Mouse (Mus musculus): ENCODE measurements at regions not wholly inside any gene's neighbourhood (a gene's known extent, or its start where the extent isn't known, plus 50 kb on each side); places are given as distances from the start of the nearest gene placed in this dataset.

- 83% methylated on average over 9 of the region's 9 CpGs for WGBS
- ATAC-seq (ENCODE audit: insufficient number of reproducible peaks, insufficient read depth, low FRiP score, low TSS enrichment) = no peak
- Histone ChIP-seq H3K4me1 (no peaks in the 10 kb centered on the region; the same call in 1 of the 2 replicates), H3K27me3 (no peaks in the 10 kb centered on the region), H3K4me2 (replicated peaks) (no peak overlapping the region), H3K9me3 (no peaks in the 10 kb centered on the region), H3K27ac (no peak overlapping the region), H3K36me3 (no peaks in the 10 kb centered on the region), H3K4me3 (no peak overlapping the region), H3K9ac (no peak overlapping the region)
These were observed 67.8 kb downstream of the Nkx6-1 start for GRCm38 (mm10) chr5:101596996-101597395.

- Histone ChIP-seq H3K27me3 (no peaks in the 10 kb centered on the region), H3K36me3 (no peaks in the 10 kb centered on the region), H3K9me3 (no peaks in the 10 kb centered on the region), H3K9ac (no peak overlapping the region), H3K4me1 (no peaks in the 10 kb centered on the region; the same call in 1 of the 2 replicates), H3K27ac (no peak overlapping the region), H3K4me2 (replicated peaks) (no peak overlapping the region), H3K4me3 (no peak overlapping the region)
- WGBS = 65% methylated on average over 5 of the region's 5 CpGs
- no peak for ATAC-seq (ENCODE audit: insufficient number of reproducible peaks, insufficient read depth, low FRiP score, low TSS enrichment)
These were observed 73.6 kb downstream of the Nkx6-1 start for GRCm38 (mm10) chr5:101591236-101591635.

GRCm38 (mm10) chr5:101590341-101591124 is 74.3 kb downstream of the Nkx6-1 start:
- H3K27me3 ChIP-seq = no peaks in the 10 kb centered on the region
- H3K4me1 ChIP-seq = no peaks in the 10 kb centered on the region; the same call in 1 of the 2 replicates
- WGBS = 66% methylated on average over 12 of the region's 13 CpGs
- no peak overlapping the region for H3K9ac ChIP-seq
- no peak overlapping the region for H3K4me3 ChIP-seq
- H3K27ac ChIP-seq = no peak overlapping the region
- no peak overlapping the region for H3K4me2 ChIP-seq (replicated peaks)
- ATAC-seq (ENCODE audit: insufficient number of reproducible peaks, insufficient read depth, low FRiP score, low TSS enrichment) = no peak
- H3K9me3 ChIP-seq = no peaks in the 10 kb centered on the region
- H3K36me3 ChIP-seq = no peaks in the 10 kb centered on the region

- Histone ChIP-seq H3K4me1 (no peaks in the 10 kb centered on the region), H3K27ac (no peak overlapping the region), H3K36me3 (no peaks in the 10 kb centered on the region), H3K9me3 (no peaks in the 10 kb centered on the region), H3K4me2 (replicated peaks) (no peak overlapping the region), H3K9ac (no peak overlapping the region), H3K27me3 (no peaks in the 10 kb centered on the region), H3K4me3 (no peak overlapping the region)
- WGBS = 79% methylated on average over 15 of the region's 15 CpGs
- ATAC-seq (ENCODE audit: insufficient number of reproducible peaks, insufficient read depth, low FRiP score, low TSS enrichment) = no peak
These were observed 91.8 kb downstream of the Nkx6-1 start for GRCm38 (mm10) chr5:101572966-101573365.

- no peaks in the 10 kb centered on the region for H3K36me3 ChIP-seq
- H3K27me3 ChIP-seq = no peaks in the 10 kb centered on the region
- no peak overlapping the region for H3K4me3 ChIP-seq
- H3K4me1 ChIP-seq = no peaks in the 10 kb centered on the region
- no peak overlapping the region for H3K9ac ChIP-seq
- H3K9me3 ChIP-seq = no peaks in the 10 kb centered on the region
- H3K4me2 ChIP-seq (replicated peaks) = no peak overlapping the region
- no peak for ATAC-seq (ENCODE audit: insufficient number of reproducible peaks, insufficient read depth, low FRiP score, low TSS enrichment)
- H3K27ac ChIP-seq = no peak overlapping the region
- WGBS = 28% methylated on average over 7 of the region's 7 CpGs
These were observed 99.0 kb downstream of the Nkx6-1 start for GRCm38 (mm10) chr5:101565770-101566169.

GRCm38 (mm10) chr5:101560366-101560765 is 104.4 kb downstream of the Nkx6-1 start:
- H3K4me2 ChIP-seq (replicated peaks) = no peak overlapping the region
- no peak overlapping the region for H3K27ac ChIP-seq
- H3K9me3 ChIP-seq = no peaks in the 10 kb centered on the region
- no peak overlapping the region for H3K9ac ChIP-seq
- no peak overlapping the region for H3K4me3 ChIP-seq
- H3K27me3 ChIP-seq = no peaks in the 10 kb centered on the region
- H3K4me1 ChIP-seq = no peaks in the 10 kb centered on the region
- ATAC-seq (ENCODE audit: insufficient number of reproducible peaks, insufficient read depth, low FRiP score, low TSS enrichment) = no peak
- no peaks in the 10 kb centered on the region for H3K36me3 ChIP-seq

GRCm38 (mm10) chr5:101558279-101558987 is 106.4 kb downstream of the Nkx6-1 start:
- no peak overlapping the region for H3K4me2 ChIP-seq (replicated peaks)
- H3K27ac ChIP-seq = no peak overlapping the region
- H3K4me3 ChIP-seq = no peak overlapping the region
- no peaks in the 10 kb centered on the region for H3K9me3 ChIP-seq
- H3K36me3 ChIP-seq = no peaks in the 10 kb centered on the region
- H3K4me1 ChIP-seq = no peaks in the 10 kb centered on the region
- no peak for ATAC-seq (ENCODE audit: insufficient number of reproducible peaks, insufficient read depth, low FRiP score, low TSS enrichment)
- H3K27me3 ChIP-seq = no peaks in the 10 kb centered on the region
- 76% methylated on average over 13 of the region's 13 CpGs for WGBS
- H3K9ac ChIP-seq = no peak overlapping the region

- H3K4me3 ChIP-seq = no peak overlapping the region
- H3K9me3 ChIP-seq = no peaks in the 10 kb centered on the region
- no peak overlapping the region for H3K9ac ChIP-seq
- no peaks in the 10 kb centered on the region for H3K4me1 ChIP-seq
- no peak overlapping the region for H3K27ac ChIP-seq
- ATAC-seq (ENCODE audit: insufficient number of reproducible peaks, insufficient read depth, low FRiP score, low TSS enrichment) = no peak
- no peaks in the 10 kb centered on the region for H3K27me3 ChIP-seq
- no peak overlapping the region for H3K4me2 ChIP-seq (replicated peaks)
- no peaks in the 10 kb centered on the region for H3K36me3 ChIP-seq
- WGBS = 83% methylated on average over 3 of the region's 3 CpGs
These were observed 107.6 kb downstream of the Nkx6-1 start for GRCm38 (mm10) chr5:101557156-101557555.

GRCm38 (mm10) chr5:101543326-101543725 is 121.5 kb downstream of the Nkx6-1 start:
- 23% methylated on average over 13 of the region's 13 CpGs for WGBS
- Histone ChIP-seq H3K27ac (no peak overlapping the region), H3K27me3 (peaks cover 56% of the 10 kb centered on the region), H3K9me3 (no peaks in the 10 kb centered on the region), H3K36me3 (no peaks in the 10 kb centered on the region), H3K9ac (no peak overlapping the region), H3K4me2 (replicated peaks) (no peak overlapping the region), H3K4me3 (no peak overlapping the region), H3K4me1 (peaks cover 12% of the 10 kb centered on the region)
- ATAC-seq (ENCODE audit: insufficient number of reproducible peaks, insufficient read depth, low FRiP score, low TSS enrichment) = no peak

- 43% methylated on average over 1 of the region's 1 CpGs for WGBS
- H3K4me2 ChIP-seq (replicated peaks) = no peak overlapping the region
- no peak overlapping the region for H3K27ac ChIP-seq
- no peaks in the 10 kb centered on the region for H3K9me3 ChIP-seq
- H3K36me3 ChIP-seq = no peaks in the 10 kb centered on the region
- H3K4me3 ChIP-seq = no peak overlapping the region
- no peak overlapping the region for H3K9ac ChIP-seq
- no peak for ATAC-seq (ENCODE audit: insufficient number of reproducible peaks, insufficient read depth, low FRiP score, low TSS enrichment)
- H3K4me1 ChIP-seq = peaks cover 16% of the 10 kb centered on the region
- H3K27me3 ChIP-seq = peaks cover 68% of the 10 kb centered on the region
These were observed 125.0 kb downstream of the Nkx6-1 start for GRCm38 (mm10) chr5:101539818-101540217.

GRCm38 (mm10) chr5:101539254-101539549 is 125.6 kb downstream of the Nkx6-1 start:
- WGBS = 4% methylated on average over 10 of the region's 10 CpGs
- Histone ChIP-seq H3K4me2 (replicated peaks) (peak overlapping the region; percentile 30), H3K27me3 (peaks cover 68% of the 10 kb centered on the region), H3K4me3 (0 out of 2 replicates have a peak overlapping the region, but pooled peaks have one; percentile 12), H3K9me3 (no peaks in the 10 kb centered on the region), H3K4me1 (peaks cover 16% of the 10 kb centered on the region), H3K27ac (no peak overlapping the region), H3K9ac (no peak overlapping the region), H3K36me3 (no peaks in the 10 kb centered on the region)
- ATAC-seq (ENCODE audit: insufficient number of reproducible peaks, insufficient read depth, low FRiP score, low TSS enrichment) = no peak
